Mouse (Mus musculus) adrenal gland, postnatal 36 days (tissue): ENCODE results near the gene Sox6. TPM values are rescaled to one million over a fixed set of nuclear protein-coding genes. Genes with fewer than 3 reads are reported as not detected.

Source experiments
- DNase-seq, 2 experiments: peaks; one replicate each; pipeline ENCODE4 v3.0.0; 2021; ENCODE audit warnings: mixed read lengths in 1 of 2
- total RNA-seq, 2 experiments: library from RNA; stranded (reverse); gene quantifications; 2 replicates each; pipeline ENCODE4 v1.2.3; 2021

Sox6 gene
- total RNA-seq, 2 experiments from 2014 or later: 11.5 to 15.7 TPM

DNA sequence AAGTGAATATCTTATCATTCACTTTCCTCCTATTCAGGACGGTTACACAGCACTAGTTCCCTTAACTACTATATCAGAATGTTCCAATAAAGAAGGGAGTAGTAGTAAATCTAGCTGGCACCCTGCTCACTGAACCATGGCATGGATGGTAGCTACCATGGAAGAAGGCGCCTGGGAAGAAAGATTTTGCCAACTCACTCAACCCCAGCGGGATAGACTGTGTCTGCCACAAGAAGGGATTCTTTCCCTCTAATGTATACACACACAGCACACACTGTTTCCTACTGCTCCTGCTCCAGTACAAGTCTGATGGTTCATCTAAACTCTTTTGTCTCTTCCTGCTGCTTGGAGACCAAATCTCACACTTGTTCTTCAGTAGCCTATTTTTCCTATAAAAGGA is 147.1 kb downstream of the Sox6 start:
- no peak for DNase-seq

- DNase-seq: peak; percentile 8 to 26
Observed at GRCm38 (mm10) chr7:115889926-115890325, 148.7 kb downstream of the Sox6 start.

GRCm38 (mm10) chr7:115888561-115888960 is 150.0 kb downstream of the Sox6 start:
- DNase-seq: no peak

GRCm38 (mm10) chr7:115888120-115888519 is 150.5 kb downstream of the Sox6 start:
- no peak for DNase-seq

- no peak for DNase-seq
Observed at GRCm38 (mm10) chr7:115872903-115873302, 165.7 kb downstream of the Sox6 start.

DNA sequence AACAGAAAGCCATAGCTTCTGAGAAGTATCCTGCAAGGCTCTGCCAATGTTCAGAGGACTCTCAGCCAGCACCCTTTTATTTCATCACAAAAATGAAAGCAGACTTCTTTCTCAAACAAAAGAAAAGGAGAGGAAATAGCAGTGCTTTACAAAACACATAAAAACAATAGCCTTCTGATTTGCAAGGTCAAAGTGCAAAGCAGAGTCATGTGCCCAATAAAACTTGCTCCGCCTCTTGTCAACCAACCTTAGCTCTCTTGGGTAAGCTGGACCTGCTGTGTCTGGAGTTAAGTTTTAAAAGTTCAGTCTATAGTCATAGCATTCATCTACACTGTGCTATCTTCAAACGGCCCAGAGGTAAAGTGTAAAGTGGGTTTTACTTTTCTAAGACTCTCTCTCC is 170.1 kb downstream of the Sox6 start:
- no peak for DNase-seq

GRCm38 (mm10) chr7:115867518-115868270 is 170.9 kb downstream of the Sox6 start:
- DNase-seq: no peak

GRCm38 (mm10) chr7:115866698-115867500 is 171.7 kb downstream of the Sox6 start:
- DNase-seq: no peak

- DNase-seq: no peak
Observed at GRCm38 (mm10) chr7:115865979-115866697, 172.5 kb downstream of the Sox6 start.

DNA sequence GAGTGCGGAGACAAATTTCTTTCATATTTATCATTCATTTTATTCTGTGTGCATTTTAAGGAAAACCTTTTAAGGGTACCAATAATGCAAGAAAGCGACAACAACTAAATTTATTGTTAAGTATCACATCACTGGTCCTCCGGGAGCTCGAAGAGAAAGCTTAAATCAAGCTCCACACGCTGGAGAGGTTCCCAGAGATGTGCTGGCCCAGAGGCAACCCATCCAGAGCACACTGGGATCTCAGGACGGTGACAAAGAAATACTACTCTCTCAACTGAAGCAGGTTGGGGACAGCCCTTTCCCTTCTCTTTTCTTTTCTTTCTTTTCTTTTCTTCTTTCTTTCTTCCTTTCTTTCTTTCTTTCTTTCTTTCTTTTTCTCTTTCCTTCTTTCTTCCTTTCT is 173.4 kb downstream of the Sox6 start:
- DNase-seq: no peak

GRCm38 (mm10) chr7:115864411-115864810 is 174.2 kb downstream of the Sox6 start:
- DNase-seq: no peak

- DNase-seq: no peak
Observed at GRCm38 (mm10) chr7:115859691-115860401, 178.8 kb downstream of the Sox6 start.

DNA sequence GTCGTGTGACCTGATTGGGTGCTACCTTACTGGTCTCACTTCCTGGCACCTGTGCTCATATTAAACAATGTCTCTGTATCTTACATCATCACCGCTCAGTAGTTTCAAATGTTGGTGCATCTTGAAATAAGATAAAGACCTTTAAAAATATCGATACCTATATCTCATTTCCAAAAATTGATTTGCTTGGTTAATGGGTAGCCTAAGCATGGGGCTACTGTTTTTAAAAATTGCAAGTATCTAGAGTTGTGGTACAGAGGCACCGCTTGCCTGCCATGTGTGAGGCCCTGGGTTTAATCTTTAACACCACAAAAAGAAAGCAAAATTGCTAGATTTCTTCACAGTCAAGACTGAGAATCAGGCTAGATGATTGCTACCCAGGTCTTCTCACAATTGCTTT is 187.5 kb downstream of the Sox6 start:
- DNase-seq: no peak

GRCm38 (mm10) chr7:115845791-115846366 is 192.7 kb downstream of the Sox6 start:
- no peak for DNase-seq

GRCm38 (mm10) chr7:115844910-115845309 is 193.7 kb downstream of the Sox6 start:
- no peak for DNase-seq

- peak; percentile 75 to 82 for DNase-seq
Observed at GRCm38 (mm10) chr7:115844431-115844830, 194.2 kb downstream of the Sox6 start.

- DNase-seq: no peak
Observed at GRCm38 (mm10) chr7:115842251-115842650, 196.3 kb downstream of the Sox6 start.

DNA sequence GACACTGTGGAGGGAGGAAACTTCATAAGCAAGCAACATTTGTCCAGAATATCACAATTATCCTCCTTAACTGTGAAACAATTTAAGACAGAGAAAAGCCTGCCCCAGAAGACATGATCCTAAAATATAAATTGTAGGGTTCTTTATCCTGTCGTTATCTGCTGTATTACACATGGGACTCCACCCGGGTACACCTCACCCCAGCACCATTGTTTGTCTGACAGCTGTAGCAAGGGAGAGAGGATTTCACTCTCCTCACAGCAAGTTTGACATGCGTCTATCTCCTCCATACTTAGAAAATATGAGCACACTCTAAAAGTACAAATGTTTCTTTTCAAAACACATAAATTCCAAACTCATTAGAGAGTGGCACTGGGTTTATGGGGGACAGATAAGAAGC is 198.0 kb downstream of the Sox6 start:
- DNase-seq: no peak

- no peak for DNase-seq
Observed at GRCm38 (mm10) chr7:115835005-115835404, 203.6 kb downstream of the Sox6 start.

DNA sequence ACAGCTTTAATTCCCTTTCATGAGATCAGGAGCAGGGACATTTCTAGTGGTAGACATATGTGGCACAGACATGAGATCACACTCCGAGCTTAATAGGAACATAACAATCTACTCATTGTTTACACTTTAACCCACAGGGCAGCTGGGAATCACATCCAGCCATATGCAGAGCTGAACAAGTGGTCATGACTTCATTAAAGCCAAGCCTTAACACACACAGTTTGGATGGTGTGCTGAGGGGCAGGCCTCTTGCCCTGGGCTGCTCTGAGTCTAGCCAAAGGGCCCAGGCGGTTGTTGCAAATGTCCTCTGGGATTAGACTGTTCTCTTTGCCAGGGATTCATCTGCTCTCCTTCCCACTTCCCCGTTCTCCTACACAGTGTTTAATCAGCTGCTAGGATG is 204.9 kb downstream of the Sox6 start:
- DNase-seq: no peak

- DNase-seq: peak; percentile 8 to 13
Observed at GRCm38 (mm10) chr7:115830938-115831873, 207.4 kb downstream of the Sox6 start.
